Mouse (Mus musculus) adrenal gland, postnatal 36 days (tissue): ENCODE results near the gene Nav2. TPM values are rescaled to one million over a fixed set of nuclear protein-coding genes. Genes with fewer than 3 reads are reported as not detected.

Experiments used
- DNase-seq, 2 experiments: peaks; one replicate each; pipeline ENCODE4 v3.0.0; 2021; ENCODE audit warnings: mixed read lengths in 1 of 2
- total RNA-seq, 2 experiments: library from RNA; stranded (reverse); gene quantifications; 2 replicates each; pipeline ENCODE4 v1.2.3; 2021

Gene Nav2
- total RNA-seq, 2 experiments from 2014 or later: 6.4 to 8.7 TPM

DNA sequence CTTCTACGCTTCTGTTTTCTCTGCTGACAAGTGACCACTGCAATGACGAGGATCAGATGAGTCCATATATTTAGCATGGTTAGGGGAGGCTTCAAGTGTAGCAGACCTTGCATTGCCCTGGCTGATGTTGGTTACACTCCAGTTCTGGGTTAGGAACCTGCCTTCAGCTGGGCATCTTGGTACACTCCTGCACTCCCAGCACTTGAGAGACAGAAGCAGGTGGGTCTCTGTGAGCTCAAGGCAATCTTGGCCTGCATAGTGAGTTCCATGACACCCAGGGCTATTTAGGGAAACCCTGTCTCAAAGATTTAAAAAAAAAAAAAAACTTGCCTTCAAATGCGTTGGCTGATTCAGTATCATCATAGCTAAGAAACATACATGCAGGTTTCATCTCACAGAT, 450.6 kb downstream of the Nav2 start:
- DNase-seq: no peak

- no peak for DNase-seq
Observed at GRCm38 (mm10) chr7:49360597-49360996, 452.1 kb downstream of the Nav2 start.

GRCm38 (mm10) chr7:49361465-49362090, 453.1 kb downstream of the Nav2 start:
- no peak for DNase-seq

- DNase-seq: no peak
Observed at GRCm38 (mm10) chr7:49364486-49365162, 456.1 kb downstream of the Nav2 start.

GRCm38 (mm10) chr7:49368590-49368989, 460.1 kb downstream of the Nav2 start:
- no peak for DNase-seq

DNA sequence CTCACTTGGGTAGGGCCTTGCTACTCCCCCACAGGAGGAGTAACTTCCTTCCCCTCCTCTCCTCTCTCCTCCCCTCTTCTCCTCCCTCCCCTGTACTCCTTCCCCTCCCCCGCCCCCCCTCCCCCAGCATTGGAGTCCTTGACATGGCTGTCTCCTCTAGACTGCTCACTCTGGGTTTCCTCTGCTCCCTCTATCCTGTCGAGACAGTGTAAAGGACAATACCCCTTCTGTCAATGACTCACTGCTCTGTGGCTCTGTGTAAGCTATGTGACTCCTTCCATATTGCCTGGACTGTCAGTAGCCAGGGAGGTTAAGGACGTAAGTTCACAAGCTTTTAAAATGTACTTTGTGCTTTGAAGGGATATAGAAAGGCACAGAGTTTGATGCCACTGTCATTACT, 460.5 kb downstream of the Nav2 start:
- DNase-seq: no peak

GRCm38 (mm10) chr7:49369809-49370473, 461.4 kb downstream of the Nav2 start:
- DNase-seq: no peak

GRCm38 (mm10) chr7:49371345-49371744, 462.8 kb downstream of the Nav2 start:
- DNase-seq: no peak

DNA sequence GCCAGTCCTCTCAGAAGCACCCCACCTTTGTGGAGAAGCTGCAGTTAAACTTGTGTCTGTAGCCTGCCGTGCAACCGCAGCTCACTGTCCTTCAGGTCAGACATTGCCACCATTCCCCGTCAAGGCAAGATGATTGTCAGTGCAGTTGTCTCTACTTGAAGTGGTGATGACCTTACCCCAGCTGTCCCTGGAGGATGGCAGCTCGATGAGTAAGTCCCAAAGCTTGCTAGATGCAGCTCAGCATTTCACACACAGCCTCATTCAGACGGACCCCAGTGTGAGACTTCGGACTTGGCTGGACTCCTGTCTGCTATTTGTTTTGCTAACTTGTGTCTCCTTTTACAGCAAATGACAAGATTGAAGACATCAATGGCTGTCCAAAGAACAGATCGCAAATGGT, 463.5 kb downstream of the Nav2 start:
- no peak for DNase-seq

GRCm38 (mm10) chr7:49373173-49373572, 464.7 kb downstream of the Nav2 start:
- DNase-seq: no peak

DNA sequence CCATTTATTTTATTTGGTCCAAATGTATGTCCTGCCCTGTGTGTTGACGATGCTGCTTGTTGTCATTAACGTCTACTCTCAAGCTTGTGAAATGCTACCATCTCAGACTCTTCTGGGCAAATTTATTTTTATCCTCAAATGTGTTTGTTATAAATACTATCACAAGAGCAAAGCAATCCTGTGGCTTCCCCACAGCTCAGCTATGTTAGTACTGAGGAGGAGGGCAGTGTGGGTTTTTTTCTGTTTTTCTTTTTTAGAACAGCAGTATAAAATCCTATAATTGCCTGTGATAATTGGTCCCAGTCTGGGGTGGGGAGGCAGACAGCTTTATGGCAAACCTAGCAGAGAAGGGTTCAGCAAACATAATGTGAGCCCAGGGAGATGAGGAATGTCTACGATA, 465.1 kb downstream of the Nav2 start:
- DNase-seq: no peak

DNA sequence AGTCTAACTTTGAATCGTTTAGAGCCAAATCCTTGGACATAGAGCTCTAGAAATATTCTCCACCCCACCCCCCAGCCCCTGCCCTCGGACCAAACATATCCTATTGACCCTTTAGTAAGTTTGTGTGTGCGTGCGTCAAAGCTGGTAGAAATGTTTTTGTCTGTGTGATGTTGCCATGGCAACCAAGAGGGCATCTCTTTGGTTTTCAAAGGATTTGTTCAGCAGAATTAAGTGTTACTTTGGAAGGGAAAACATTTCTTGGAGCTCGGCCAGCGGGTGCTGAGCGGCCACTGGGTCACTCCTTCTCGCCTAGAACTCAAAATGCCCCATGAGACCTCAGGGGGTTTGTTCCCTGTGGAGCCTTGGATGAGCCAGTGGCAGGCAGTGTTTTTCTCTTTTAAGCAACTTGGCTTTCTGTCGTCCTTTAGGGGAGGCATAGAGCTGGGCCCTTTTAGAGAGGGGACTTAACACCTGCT, 467.0 kb downstream of the Nav2 start:
- DNase-seq: peak; percentile 33 to 44

- DNase-seq: no peak
Observed at GRCm38 (mm10) chr7:49378608-49379007, 470.1 kb downstream of the Nav2 start.

- DNase-seq: no peak
Observed at GRCm38 (mm10) chr7:49380940-49381339, 472.4 kb downstream of the Nav2 start.

DNA sequence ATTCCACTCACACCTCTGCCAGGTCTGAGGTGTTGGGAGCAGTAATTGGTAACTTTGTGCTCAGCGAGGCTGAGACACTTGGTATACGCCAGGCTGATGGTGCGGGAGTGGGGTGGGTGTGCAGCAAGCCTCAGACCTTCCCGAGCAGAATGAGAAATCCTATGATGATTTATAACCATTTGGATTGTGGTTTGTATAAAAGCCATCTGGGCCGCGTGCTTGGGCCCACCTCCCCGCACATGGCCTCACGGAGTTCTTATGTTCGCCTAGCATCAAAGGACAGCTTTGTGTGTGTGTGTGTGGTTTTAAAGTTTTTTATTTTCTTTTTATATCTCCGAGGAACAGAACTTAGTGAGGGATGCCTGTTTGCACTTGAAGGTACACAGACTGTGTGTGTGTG, 474.4 kb downstream of the Nav2 start:
- no peak for DNase-seq

- no peak for DNase-seq
Observed at GRCm38 (mm10) chr7:49388137-49388536, 479.6 kb downstream of the Nav2 start.

DNA sequence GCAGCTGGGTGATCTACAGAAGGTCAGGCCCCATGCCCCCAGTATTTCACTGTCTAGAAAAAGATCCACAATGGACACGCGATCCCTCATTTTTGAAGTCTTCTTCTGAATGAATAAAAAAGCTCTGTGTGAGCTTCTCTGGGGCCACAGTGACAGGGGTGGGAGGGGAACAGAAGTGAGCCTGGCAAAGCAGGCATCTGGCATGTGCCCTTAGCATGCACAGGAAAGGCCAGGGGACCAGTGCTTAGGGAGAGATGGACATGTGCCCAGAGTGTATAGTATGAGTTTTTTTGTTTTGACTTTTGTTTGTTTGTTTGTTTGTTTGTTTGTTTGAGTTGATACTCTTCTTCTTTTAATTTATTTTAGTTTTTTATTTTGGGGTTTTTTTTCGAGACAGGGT, 481.8 kb downstream of the Nav2 start:
- DNase-seq: no peak

DNA sequence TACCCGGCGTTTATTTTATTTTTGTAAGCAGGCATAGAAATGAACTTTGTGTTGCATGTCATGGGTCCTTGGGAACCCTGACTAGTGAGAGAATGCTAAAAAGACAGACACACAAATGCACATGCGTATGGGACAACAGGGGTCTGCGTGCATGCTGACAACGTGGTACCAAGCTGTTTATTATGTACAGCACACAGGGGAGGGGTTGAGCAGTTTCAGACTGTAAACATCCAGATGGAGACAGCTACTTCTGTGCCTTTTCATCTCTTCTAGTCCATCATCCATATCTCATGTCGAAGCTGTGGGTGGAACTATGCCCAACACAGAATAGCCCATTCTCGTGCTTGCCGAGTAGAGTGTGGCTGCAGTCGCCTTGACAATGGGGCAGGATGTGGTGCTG, 482.3 kb downstream of the Nav2 start:
- no peak for DNase-seq

GRCm38 (mm10) chr7:49392180-49392579, 483.7 kb downstream of the Nav2 start:
- no peak for DNase-seq

- no peak for DNase-seq
Observed at GRCm38 (mm10) chr7:49392834-49393233, 484.3 kb downstream of the Nav2 start.

DNA sequence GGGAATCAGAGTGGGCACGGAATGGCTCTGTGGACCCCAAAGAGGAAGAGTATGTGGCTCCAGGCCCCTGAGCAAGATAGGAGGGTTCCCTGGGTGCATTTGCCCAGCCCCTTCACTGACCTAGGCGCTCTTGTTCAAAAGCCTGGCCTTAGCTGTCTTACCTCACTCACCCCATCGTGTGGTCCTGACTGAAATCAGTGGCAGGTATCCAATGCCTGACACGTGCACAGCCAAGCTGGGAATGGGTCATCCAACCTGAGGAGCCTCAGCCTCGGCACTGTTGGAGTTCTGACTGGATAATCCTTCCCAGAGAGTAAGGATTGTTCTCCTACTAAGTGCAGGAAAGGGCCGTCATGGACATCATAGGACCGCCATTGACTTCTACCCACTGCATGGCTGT, 485.3 kb downstream of the Nav2 start:
- DNase-seq: no peak

DNA sequence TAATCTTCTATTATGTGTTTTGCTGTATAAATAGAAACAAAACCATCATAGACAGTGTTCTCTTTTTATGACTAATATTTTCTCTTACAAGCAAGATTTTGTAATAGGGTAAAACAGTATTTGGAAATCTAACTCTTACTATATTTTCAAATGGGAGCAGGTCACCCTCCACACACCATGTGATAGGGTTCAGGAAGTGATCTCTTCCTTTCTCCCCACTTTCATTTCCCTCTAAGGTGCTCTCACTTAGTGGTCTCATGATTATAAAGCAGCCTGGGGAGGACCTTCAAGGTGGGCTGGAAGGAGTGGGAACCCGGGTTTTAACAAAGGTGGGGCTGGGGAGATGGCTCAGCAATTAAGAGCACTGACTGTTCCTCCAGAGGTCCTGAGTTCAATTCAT, 487.7 kb downstream of the Nav2 start:
- no peak for DNase-seq

- DNase-seq: peak; percentile 76 to 83
Observed at GRCm38 (mm10) chr7:49397441-49398003, 489.0 kb downstream of the Nav2 start.
